Mouse (Mus musculus): ENCODE measurements around the gene Zc3hav1. TPM values are rescaled to one million over a fixed set of nuclear protein-coding genes. Genes with fewer than 3 reads are reported as not detected.
A peak's percentile ranks its signal among the peaks of the same experiment; 100 is the strongest.
"Not testable (repeated sequence)": the region's sequence is repeated elsewhere in the genome, so short reads cannot be mapped to it uniquely, and the experiment has no call there.

Gene Zc3hav1
- polyA plus RNA-seq, 1 experiment from 2014 or later = 18.1 TPM

DNA sequence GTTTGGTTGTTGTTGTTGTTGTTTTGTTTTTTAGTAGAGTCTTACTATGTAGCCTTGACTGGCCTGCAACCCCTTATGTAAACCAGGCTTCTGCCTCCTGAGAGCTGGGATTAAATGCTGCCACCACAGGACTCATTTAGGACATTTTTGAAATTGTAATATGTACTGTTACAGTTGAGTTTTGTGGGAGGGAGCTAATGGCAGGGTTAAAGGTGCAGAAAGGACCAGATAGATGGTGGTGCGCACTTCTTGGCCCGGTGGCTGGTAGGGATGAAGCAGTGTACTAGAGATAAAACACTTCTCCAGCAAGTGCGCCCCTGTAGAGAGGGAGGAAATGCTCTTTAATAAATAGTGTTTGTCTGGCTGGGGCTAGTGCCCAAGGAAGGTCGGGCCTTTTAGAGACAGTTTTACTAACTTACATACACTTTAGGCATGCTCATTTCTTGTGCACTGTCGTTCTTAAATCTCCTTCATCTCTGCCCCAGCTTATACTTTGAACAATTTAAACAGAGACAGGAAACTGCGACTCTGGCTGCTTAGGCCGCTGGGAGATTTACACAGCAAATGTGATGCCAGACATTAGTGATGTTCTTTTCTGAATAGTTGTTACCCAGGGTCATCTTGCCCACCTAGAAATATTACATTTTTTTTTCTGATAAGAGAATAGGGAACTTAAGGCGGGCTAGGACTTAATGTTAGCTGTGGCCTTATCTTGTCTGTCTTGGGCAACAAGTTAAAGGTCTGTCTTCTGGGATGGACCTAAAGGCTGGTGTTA, 4.0 kb upstream of the Zc3hav1 start:
- TF ChIP-seq EP300 (IDR thresholded peaks at IDR 0.05) = no peak
- no peak for TF ChIP-seq CTCF (IDR thresholded peaks at IDR 0.05)
- Histone ChIP-seq H3K36me3 (ENCODE audit: insufficient read depth, low read length) (no peaks in the 10 kb centered on the region), H3K4me3 (ENCODE audit: low read depth, low read length) (no peak overlapping the region), H3K4me1 (ENCODE audit: insufficient read depth, low read depth, low read length) (peaks cover 7% of the 10 kb centered on the region; the same call in 1 of the 2 replicates), H3K9ac (replicated peaks; ENCODE audit: low read depth) (no peak overlapping the region), H3K27ac (ENCODE audit: low read length) (no peak overlapping the region), H3K9me3 (ENCODE audit: low read length) (no peaks in the 10 kb centered on the region), H3K4me2 (replicated peaks; ENCODE audit: low read depth, low read length) (no peak overlapping the region), H3K27me3 (replicated peaks; ENCODE audit: insufficient read depth, low read length) (no peaks in the 10 kb centered on the region)
- DNase-seq (ENCODE audit: low spot score) (no peak), ATAC-seq (no peak)
- WGBS = 54% methylated on average over 8 of the region's 8 CpGs

- WGBS = 70% methylated on average over 5 of the region's 5 CpGs
- TF ChIP-seq CTCF (IDR thresholded peaks at IDR 0.05) (no peak), EP300 (IDR thresholded peaks at IDR 0.05) (no peak)
- ATAC-seq (no peak), DNase-seq (ENCODE audit: low spot score) (no peak)
- Histone ChIP-seq H3K4me3 (ENCODE audit: low read depth, low read length) (no peak overlapping the region), H3K27me3 (replicated peaks; ENCODE audit: insufficient read depth, low read length) (no peaks in the 10 kb centered on the region), H3K4me2 (replicated peaks; ENCODE audit: low read depth, low read length) (no peak overlapping the region), H3K9me3 (ENCODE audit: low read length) (no peaks in the 10 kb centered on the region), H3K4me1 (ENCODE audit: insufficient read depth, low read depth, low read length) (peaks cover 7% of the 10 kb centered on the region; the same call in 1 of the 2 replicates), H3K27ac (ENCODE audit: low read length) (no peak overlapping the region), H3K9ac (replicated peaks; ENCODE audit: low read depth) (no peak overlapping the region), H3K36me3 (ENCODE audit: insufficient read depth, low read length) (no peaks in the 10 kb centered on the region)
These were observed 3.3 kb upstream of the Zc3hav1 start for GRCm38 (mm10) chr6:38357603-38358252.

GRCm38 (mm10) chr6:38356661-38357433, 2.4 kb upstream of the Zc3hav1 start:
- peak; percentile 62 for TF ChIP-seq EP300 (IDR thresholded peaks at IDR 0.05)
- 72% methylated on average over 15 of the region's 15 CpGs for WGBS
- H3K4me3 ChIP-seq (ENCODE audit: low read depth, low read length); H3K36me3 ChIP-seq (ENCODE audit: insufficient read depth, low read length); H3K9ac ChIP-seq (replicated peaks; ENCODE audit: low read depth); H3K4me1 ChIP-seq (ENCODE audit: insufficient read depth, low read depth, low read length); H3K9me3 ChIP-seq (ENCODE audit: low read length); H3K27me3 ChIP-seq (replicated peaks; ENCODE audit: insufficient read depth, low read length); H3K4me2 ChIP-seq (replicated peaks; ENCODE audit: low read depth, low read length): not testable (repeated sequence)
- peak overlapping the region; percentile 40; the same call in 1 of the 2 replicates for H3K27ac ChIP-seq (ENCODE audit: low read length)
- DNase-seq (ENCODE audit: low spot score) (peak; percentile 84), ATAC-seq (peak; percentile 63)

DNA sequence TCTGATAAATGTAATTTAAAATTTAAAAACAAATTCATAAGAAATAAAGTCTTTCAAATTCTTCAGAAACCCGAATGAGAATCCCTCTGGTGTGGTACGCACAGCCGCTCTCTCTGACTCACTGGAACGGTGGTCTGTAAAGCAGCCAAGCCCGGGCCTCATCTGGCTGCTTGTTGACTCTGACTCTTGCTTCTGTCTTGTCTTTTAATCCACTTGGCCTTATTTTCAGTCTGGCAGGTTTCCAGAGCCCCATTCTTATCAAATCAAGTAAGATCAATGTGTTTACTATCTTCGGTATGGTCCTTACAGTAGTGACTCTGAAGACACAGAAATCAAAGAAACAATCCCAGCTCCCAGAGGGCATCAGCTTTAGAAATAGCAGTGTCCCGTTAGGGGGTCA, 1.5 kb upstream of the Zc3hav1 start:
- Histone ChIP-seq H3K36me3 (ENCODE audit: insufficient read depth, low read length) (no peaks in the 10 kb centered on the region), H3K27ac (ENCODE audit: low read length) (peak overlapping the region; percentile 32; the same call in 1 of the 2 replicates), H3K9me3 (ENCODE audit: low read length) (no peaks in the 10 kb centered on the region), H3K9ac (replicated peaks; ENCODE audit: low read depth) (no peak overlapping the region), H3K4me3 (ENCODE audit: low read depth, low read length) (no peak overlapping the region), H3K4me1 (ENCODE audit: insufficient read depth, low read depth, low read length) (peaks cover 7% of the 10 kb centered on the region; the same call in 1 of the 2 replicates), H3K4me2 (replicated peaks; ENCODE audit: low read depth, low read length) (peak overlapping the region; percentile 77; the same call in 1 of the 2 replicates), H3K27me3 (replicated peaks; ENCODE audit: insufficient read depth, low read length) (no peaks in the 10 kb centered on the region)
- ATAC-seq (no peak), DNase-seq (ENCODE audit: low spot score) (no peak)
- WGBS = 32% methylated on average over 7 of the region's 7 CpGs
- TF ChIP-seq CTCF (IDR thresholded peaks at IDR 0.05) (no peak), EP300 (IDR thresholded peaks at IDR 0.05) (no peak)

DNA sequence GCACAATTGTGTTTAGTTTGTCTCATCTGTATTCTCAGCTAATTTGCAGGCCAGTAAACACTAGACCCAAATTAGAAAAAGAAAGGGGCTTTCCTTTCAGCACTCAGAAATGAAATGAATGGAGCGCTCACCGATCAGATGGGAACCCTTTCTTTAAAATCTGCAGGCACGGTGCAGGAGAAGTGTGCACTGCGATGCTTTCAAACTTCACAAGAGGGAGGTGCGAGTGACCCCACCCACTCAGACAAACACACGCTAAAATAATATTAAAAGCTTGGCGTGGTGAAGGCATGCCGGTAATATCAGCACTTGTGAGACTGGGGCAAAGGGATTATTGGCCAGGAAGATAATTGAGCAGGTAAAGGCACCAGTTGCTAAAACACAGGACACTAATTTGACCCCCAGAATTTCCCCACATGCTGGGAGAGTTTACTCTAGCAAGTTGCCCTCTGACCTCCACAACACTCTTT, 986 bp upstream of the Zc3hav1 start:
- Histone ChIP-seq H3K4me1 (ENCODE audit: insufficient read depth, low read depth, low read length) (peaks cover 7% of the 10 kb centered on the region; the same call in 1 of the 2 replicates), H3K36me3 (ENCODE audit: insufficient read depth, low read length) (no peaks in the 10 kb centered on the region), H3K27ac (ENCODE audit: low read length) (peak overlapping the region; percentile 89), H3K9ac (replicated peaks; ENCODE audit: low read depth) (peak overlapping the region; percentile 76), H3K9me3 (ENCODE audit: low read length) (no peaks in the 10 kb centered on the region), H3K27me3 (replicated peaks; ENCODE audit: insufficient read depth, low read length) (no peaks in the 10 kb centered on the region), H3K4me3 (ENCODE audit: low read depth, low read length) (peak overlapping the region; percentile 66), H3K4me2 (replicated peaks; ENCODE audit: low read depth, low read length) (peak overlapping the region; percentile 77)
- ATAC-seq (no peak), DNase-seq (ENCODE audit: low spot score) (peak; percentile 29)
- WGBS = 8% methylated on average over 8 of the region's 8 CpGs
- no peak for TF ChIP-seq EP300 (IDR thresholded peaks at IDR 0.05)
- TF ChIP-seq CTCF (IDR thresholded peaks at IDR 0.05) = no peak

All from lung, postnatal 0 days (tissue).